Mouse (Mus musculus): ENCODE measurements around the gene Rhot1. TPM values are rescaled to one million over a fixed set of nuclear protein-coding genes. Genes with fewer than 3 reads are reported as not detected.
"Not testable (repeated sequence)": the region's sequence is repeated elsewhere in the genome, so short reads cannot be mapped to it uniquely, and the experiment has no call there.

Gene Rhot1
- total RNA-seq, 2 experiments from 2014 or later = 62.6 to 63.8 TPM

GRCm38 (mm10) chr11:80196351-80196750 lies 12.5 kb upstream of the Rhot1 start:
- no peak for DNase-seq

DNA sequence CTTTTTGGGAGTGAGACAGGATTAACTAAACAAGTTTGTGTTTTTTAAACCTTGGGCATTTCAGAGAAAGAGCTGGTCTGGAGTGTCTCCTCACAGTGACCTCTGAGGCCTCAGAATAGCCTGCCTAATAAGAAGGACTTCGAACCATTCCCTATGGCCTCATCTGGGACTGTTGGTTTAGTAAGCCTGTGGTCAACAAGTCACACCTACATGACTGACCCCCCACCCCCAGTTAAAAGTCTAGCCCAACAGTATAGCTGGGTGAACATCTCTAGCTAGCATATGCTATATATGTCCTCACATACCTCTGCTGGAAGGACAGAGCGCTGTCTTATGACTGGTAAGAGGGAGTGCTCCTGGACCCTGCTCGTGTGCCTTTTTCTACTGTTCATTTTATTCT lies 9.5 kb upstream of the Rhot1 start:
- DNase-seq = no peak

GRCm38 (mm10) chr11:80199773-80200172 lies 9.0 kb upstream of the Rhot1 start:
- DNase-seq = no peak

- DNase-seq = peak; percentile 25
Measured at GRCm38 (mm10) chr11:80200326-80200725, 8.5 kb upstream of the Rhot1 start.

DNA sequence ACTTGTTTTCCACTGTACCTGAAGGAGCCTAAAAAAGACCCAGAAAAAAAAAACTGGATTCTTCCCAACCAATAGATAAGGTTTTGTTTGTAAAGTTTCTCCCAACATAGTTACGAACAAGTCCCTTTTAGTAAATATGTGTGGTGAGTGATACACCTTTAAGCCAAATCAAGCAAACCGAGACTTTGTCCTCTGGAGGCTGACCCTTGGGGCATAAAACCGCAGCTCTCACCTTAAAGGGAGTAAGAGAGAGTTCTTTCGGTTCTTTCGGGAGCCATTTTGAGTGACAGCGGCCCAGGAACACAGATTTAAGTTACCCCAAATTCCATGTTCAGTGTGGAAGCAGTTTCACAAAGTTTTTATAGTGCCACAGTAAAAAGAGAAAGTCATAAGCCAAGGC lies 6.5 kb upstream of the Rhot1 start:
- no peak for DNase-seq

DNA sequence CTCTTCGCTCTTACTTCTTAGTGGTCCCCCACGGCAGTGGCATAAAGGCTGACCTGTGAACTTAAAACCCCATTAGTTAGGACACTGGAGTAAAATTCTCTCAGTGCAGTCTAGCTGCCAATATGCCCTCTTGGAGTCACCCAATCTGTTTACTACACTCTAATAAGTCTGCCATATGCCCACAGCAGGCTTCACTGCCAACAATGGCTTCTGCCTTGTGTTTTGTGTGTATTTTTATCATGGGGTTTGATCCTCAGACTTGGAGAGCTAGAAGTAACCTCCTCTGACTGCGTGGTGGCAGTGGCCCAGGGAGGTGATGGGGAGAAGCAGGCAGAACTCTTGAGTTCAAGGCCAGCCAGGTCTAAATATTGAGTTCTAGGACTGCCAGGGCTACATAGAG lies 4.8 kb upstream of the Rhot1 start:
- no peak for DNase-seq

- DNase-seq = no peak
Measured at GRCm38 (mm10) chr11:80204941-80205340, 3.9 kb upstream of the Rhot1 start.

DNA sequence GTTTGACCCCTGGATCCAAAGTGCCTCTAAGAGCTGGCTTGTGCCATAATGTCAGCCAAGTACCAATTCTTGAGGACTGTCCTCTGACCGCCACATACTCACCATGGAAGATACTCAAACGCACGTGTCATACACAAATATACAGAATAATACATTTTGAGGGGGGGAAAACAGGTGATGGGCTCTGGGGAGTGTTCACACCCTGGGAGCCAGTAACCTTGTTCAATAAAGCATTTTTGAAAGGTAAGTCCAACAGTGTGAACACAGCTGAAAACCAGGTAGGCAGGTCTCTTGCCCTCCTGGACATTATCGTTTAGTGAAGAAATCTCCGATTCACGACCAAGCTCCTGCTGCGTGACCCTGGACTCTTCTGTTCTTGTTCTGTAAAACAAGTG lies 357 bp upstream of the Rhot1 start:
- no peak for DNase-seq

- no peak for DNase-seq
Measured at GRCm38 (mm10) chr11:80210321-80210720, 1.5 kb downstream of the Rhot1 start.

- no peak for DNase-seq
Measured at GRCm38 (mm10) chr11:80212282-80212681, 3.5 kb downstream of the Rhot1 start.

DNA sequence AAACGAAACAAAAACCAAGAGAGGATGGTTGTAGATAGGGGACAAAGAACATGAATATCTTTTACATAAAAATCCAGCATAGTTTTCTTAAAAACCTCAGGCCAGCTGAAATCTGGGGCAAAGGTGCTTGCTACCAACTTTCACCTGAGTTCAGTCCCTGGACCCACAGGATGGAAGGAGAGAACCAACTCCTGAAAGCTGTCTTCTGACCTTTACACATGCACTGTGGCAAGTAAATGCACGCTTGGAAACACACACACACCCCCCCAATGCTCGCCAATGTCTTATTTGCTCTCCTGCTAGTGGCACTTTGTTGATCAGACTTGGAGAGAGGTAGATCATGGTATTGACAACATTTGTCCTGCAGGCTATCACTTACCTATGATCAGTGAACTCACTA lies 6.5 kb downstream of the Rhot1 start:
- DNase-seq = no peak

DNA sequence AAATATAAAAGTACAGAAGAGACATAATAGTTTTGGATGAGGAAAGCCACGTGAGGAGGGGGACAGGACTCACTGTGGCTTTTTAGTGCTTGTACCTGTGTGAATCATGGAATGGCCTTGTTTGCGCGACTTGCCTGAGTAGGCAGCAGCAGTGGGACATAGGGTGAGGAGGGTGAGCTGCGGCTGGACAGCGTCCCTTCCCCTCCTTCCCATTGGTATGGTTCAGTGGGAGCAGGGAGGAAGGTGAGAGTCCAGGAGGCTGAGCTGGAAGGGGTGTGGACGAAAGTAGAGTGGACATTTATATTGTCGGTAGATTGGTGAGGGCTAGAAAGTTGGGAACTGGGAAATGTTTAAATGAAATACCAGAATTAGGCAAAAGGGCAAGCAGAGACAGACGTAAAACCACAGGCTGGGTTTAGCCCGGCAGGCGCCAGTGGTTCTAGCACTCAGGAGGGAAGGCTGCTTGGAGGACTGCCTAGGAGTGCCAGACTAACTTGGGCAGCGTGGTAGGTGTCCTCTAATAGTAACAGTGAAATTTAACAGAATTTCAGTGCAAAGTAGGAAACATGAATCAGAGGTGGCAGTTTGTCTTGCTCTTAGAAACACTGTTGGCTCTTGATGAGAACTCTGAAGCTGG lies 10.0 kb downstream of the Rhot1 start:
- DNase-seq = no peak

DNA sequence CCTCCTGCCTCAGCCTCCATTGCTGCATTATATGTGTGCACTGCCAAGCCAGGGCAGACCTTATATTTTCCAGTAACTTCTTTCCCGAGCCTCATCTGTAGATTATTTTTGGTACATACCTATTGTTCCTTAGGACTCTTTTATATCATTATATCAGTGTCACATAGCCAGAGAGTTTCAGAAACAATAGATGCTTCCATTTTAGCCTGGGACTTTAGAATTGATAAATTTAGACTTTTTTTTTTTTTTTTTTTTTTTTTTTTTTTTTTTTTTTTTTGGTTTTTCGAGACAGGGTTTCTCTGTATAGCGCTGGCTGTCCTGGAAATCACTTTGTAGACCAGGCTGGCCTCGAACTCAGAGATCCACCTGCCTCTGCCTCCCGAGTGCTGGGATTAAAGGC lies 21.2 kb downstream of the Rhot1 start:
- not testable (repeated sequence) for DNase-seq

DNA sequence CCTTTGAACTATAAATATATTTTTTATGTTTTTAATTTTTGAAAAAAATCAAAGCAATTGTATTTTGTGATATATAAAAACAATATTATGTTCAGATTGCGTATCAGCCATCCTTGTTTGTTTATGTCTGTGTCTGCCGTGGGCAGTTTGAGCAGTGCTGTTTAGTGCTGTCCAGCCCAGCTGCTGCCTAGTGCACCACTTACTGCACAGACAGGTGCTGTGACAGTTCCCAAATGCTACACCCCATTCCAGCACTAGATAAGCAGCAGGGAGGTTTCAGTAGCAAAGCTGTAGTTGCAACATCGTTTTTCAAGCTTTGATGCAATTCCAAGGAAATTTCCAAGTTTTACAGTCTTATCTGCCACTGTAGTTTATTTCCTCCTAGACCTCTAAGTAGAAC lies 28.5 kb downstream of the Rhot1 start:
- DNase-seq = no peak

DNA sequence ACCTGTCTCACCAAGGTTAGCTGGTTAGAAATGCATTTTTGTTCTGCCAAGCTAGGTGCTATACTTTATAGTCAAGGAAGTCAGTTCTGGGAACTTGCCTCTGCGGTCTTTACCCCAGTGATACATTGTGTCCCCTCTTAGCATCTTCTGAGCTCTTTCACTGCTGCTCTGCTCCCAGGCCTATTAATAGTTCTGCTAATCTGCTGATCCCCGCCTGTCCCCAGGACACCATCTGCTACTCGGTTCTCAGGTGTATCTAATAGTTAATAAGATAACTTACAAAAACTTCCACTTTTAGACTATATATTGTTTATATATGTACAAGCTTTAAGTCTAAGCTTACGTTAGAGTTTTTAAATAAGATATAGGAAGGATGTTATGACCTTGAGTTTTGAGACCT lies 29.5 kb downstream of the Rhot1 start:
- no peak for DNase-seq

- DNase-seq = no peak
Measured at GRCm38 (mm10) chr11:80247026-80247425, 38.2 kb downstream of the Rhot1 start.

GRCm38 (mm10) chr11:80248531-80248930 lies 39.7 kb downstream of the Rhot1 start:
- no peak for DNase-seq

DNA sequence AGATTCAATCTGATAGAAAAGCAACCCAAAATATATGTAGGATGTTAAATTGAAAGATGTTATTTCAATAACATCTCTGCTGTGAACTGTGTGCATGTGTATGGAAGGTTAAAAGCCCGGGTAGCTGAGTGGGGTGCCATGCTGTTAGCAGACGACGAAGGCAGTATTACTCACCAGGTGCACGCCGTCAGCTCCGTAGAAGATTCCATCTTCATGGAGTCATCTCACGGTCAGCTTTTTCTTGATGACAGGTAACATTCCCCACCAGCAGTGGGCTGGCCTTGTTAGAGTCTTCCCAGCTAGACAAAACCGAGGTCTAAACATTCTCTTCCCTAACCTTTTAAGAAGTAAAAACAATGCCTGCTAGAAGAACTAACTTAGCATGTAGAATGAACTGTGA lies 55.3 kb downstream of the Rhot1 start:
- DNase-seq = no peak

DNA sequence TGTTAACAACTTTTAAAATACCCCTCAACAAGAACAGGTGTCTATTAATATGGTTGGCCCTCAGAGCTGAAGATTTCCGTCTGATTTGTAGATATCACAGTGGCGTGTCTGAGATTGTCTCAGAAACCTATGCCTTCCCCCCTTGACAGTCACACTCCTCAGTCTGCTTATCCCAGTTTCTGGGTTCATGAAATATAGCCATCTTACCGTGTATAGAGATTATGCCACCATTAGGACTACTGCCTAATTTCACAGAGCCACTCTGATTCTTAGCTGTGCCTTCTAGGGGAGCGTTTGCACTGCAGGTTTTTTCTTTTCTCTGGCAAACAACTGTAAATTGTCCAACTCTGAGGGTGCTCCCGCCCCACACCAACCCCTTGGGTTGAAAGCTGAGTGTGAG lies 62.3 kb downstream of the Rhot1 start:
- no peak for DNase-seq

GRCm38 (mm10) chr11:80275011-80275410 lies 66.2 kb downstream of the Rhot1 start:
- DNase-seq = no peak

DNA sequence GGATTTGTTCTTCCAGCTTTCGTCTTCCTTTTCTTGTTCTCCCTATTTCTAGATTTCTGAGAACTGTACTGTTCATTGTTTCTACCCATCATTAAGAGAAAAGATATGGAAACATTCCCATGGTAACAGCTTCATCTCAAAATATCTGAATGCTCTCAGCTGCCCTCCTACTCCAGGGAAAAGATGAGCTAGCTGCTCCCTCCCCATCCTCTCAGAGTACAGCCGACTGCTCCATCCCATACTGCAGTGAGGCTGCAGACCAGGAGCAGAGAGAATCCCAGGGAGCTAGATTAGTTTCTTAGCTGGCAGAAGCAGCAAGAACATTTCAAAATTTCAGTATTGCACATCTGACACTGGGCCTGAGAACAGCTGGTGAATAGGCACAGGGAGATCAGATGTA lies 69.2 kb downstream of the Rhot1 start:
- DNase-seq = no peak

GRCm38 (mm10) chr11:80283786-80284185 lies 75.0 kb downstream of the Rhot1 start:
- peak; percentile 46 for DNase-seq

GRCm38 (mm10) chr11:80284641-80285040 lies 75.8 kb downstream of the Rhot1 start:
- DNase-seq = peak; percentile 36

DNA sequence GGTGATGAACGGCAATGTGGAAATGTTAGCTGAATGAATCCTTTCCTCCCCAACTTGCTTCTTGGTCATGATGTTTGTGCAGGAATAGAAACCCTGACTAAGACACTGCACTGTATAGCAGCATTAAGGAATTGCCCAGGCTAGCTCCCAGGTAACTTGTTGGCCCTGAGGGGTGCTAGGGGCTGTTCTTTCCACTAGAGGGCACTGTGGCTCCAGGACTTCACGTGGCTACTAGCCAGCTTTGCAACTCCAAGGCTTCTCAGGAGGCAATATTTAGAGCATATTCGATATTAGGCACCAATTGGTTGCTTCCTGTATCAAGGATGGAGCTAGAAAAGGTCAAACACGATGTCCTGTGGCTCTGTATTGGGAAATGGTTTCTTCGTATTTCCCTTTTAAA lies 78.3 kb downstream of the Rhot1 start:
- peak; percentile 78 for DNase-seq
